Mouse (Mus musculus) liver, embryonic 16.5 days (tissue): ENCODE measurements around the gene Uqcrc2. TPM values are rescaled to one million over a fixed set of nuclear protein-coding genes. Genes with fewer than 3 reads are reported as not detected.

Experiments used
- ATAC-seq: fragments of 200-750 bp; cut with Nextera tagmentation; 2 replicates; pipeline ENCODE4 v1.8.0; 2017; ENCODE audit warnings: low read depth, mild to moderate bottlenecking, moderate number of reproducible peaks, moderate library complexity
- H3K27ac ChIP-seq: fragments of 300-500 bp; sonication (generic); 2 replicates; pipeline ENCODE4 v1.5.1; 2014; ENCODE audit warnings: mild to moderate bottlenecking, low read length
- H3K27me3 ChIP-seq: fragments of 300-500 bp; sonication (generic); 2 replicates; pipeline ENCODE4 v1.6.1; 2014; ENCODE audit warnings: low read depth, low read length, mixed read lengths; ENCODE audit not compliant: control insufficient read depth, insufficient read depth
- H3K36me3 ChIP-seq: fragments of 300-500 bp; sonication (generic); 2 replicates; pipeline ENCODE4 v1.6.1; 2014; ENCODE audit warnings: mild to moderate bottlenecking; ENCODE audit not compliant: control insufficient read depth, insufficient read depth
- H3K4me1 ChIP-seq: fragments of 300-500 bp; sonication (generic); 2 replicates; pipeline ENCODE4 v1.6.1; 2014; ENCODE audit warnings: low read depth, low read length, mixed read lengths; ENCODE audit not compliant: control insufficient read depth
- H3K4me2 ChIP-seq: fragments of 300-500 bp; sonication (generic); 2 replicates; pipeline ENCODE4 v1.6.1; 2014; ENCODE audit warnings: low read depth, low read length, mixed read lengths
- H3K4me3 ChIP-seq: fragments of 300-500 bp; sonication (generic); 2 replicates; pipeline ENCODE4 v1.5.1; 2014; ENCODE audit warnings: low read depth, mild to moderate bottlenecking, low read length
- H3K9ac ChIP-seq: fragments of 300-500 bp; sonication (generic); 2 replicates; pipeline ENCODE4 v1.6.1; 2014; ENCODE audit warnings: low read depth, low read length
- H3K9me3 ChIP-seq: fragments of 300-500 bp; sonication (generic); replicated peaks from 2 replicates; pipeline ENCODE4 v1.6.1; 2016; ENCODE audit warnings: low read length; ENCODE audit not compliant: control insufficient read depth
- WGBS: fragments of 180-500 bp; shearing (Covaris S2); extraction: QIAGEN DNeasy Blood & Tissue Kit; methylation state at CpG from one replicate; pipeline ENCODE4 v1.1.7; 2014; ENCODE audit not compliant: insufficient replicate concordance; 5-methylcytosine and 5-hydroxymethylcytosine counted together
- polyA plus RNA-seq: library from polyadenylated mRNA; unstranded; fragments of >200 nt; fragmentation: Nextera tagmentation; extraction: Ambion mirVana; gene quantifications from 2 replicates; pipeline ENCODE4 v1.2.1, GENCODE M21; 2015

Uqcrc2 gene
- polyA plus RNA-seq: 119 and 127 TPM in 2 replicates

DNA sequence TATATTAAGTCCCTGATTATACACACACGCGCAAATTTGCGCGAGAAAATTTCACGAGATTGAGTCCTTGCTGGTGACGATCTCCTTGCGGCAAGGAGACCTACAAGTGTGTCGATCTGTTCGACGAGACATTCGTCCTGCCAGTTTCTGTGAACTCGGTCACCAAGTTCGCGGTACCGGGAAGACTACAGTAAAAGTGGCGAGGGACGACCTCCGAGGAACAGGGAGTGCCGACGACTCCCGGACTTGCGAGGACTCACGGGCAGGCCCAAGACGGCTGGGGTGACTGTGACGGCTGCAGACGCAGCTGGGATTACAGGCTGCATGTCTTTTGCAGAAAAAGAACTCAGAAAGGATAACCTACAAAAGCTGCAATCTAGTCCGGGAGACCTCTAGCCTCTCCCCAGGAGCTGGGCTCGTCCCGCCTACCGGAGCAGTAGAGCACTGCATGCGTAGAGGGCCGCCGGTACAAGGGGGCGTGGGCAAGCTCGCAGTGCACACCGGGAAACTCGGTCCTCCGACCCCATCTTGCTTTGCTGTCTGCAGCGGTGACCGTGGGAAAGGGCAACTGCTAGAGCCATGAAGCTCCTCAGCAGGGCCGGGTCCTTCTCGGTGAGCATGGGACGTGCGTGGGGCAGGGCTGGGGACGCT lies at the start of gene Uqcrc2:
TSS of gene Uqcrc2 (plus strand) at position 466 of the 651 bp plus-strand sequence.
- peak within 1 kb of the TSS; percentile 87 for H3K27ac ChIP-seq
- peak within 1 kb of the TSS; percentile 87 for H3K4me2 ChIP-seq
- H3K36me3 ChIP-seq: peaks cover 10% of the 10 kb centered on the region
- peaks cover 12% of the 10 kb centered on the region for H3K4me1 ChIP-seq
- peak within 1 kb of the TSS; percentile 96 for H3K9ac ChIP-seq
- under 1% methylated on average over 45 of the region's 45 CpGs for WGBS
- no peaks in the 10 kb centered on the region for H3K9me3 ChIP-seq
- peak; percentile 99 for ATAC-seq
- peak within 1 kb of the TSS; percentile 100 for H3K4me3 ChIP-seq
- no peaks in the 10 kb centered on the region for H3K27me3 ChIP-seq

DNA sequence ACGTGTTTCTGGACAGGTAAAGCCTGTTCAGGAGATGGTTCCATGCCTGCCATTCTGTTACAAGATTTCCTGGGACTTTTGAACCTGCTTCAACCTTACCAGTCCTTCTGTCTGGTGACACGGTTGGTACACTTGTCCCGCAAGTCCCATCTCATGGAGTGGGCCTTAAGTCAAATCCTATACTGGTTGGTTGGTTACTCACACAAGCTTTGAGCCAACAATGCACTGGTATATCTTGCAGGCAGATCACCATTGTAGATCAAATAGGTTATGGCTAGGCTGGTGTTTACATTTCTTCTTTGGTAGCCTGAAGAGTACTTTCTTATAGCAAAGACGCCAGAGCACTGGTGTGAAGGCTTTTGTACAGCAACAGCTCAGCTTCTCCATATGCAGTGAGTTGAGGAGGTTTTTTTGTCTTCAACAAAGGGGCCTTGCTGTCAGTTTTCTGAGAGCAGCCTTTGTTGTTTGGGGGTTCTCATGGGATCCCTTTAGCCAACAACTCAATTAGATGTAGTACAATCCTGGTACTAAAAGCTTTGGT lies 37.7 kb upstream of the Uqcrc2 start:
- no peak for ATAC-seq
- Histone ChIP-seq H3K4me1 (no peaks in the 10 kb centered on the region), H3K36me3 (no peaks in the 10 kb centered on the region), H3K4me3 (no peak overlapping the region), H3K27me3 (peaks cover 20% of the 10 kb centered on the region), H3K27ac (no peak overlapping the region), H3K4me2 (peak overlapping the region; percentile 35; the same call in 1 of the 2 replicates), H3K9me3 (no peaks in the 10 kb centered on the region), H3K9ac (no peak overlapping the region)
- 64% methylated on average over 4 of the region's 4 CpGs for WGBS

DNA sequence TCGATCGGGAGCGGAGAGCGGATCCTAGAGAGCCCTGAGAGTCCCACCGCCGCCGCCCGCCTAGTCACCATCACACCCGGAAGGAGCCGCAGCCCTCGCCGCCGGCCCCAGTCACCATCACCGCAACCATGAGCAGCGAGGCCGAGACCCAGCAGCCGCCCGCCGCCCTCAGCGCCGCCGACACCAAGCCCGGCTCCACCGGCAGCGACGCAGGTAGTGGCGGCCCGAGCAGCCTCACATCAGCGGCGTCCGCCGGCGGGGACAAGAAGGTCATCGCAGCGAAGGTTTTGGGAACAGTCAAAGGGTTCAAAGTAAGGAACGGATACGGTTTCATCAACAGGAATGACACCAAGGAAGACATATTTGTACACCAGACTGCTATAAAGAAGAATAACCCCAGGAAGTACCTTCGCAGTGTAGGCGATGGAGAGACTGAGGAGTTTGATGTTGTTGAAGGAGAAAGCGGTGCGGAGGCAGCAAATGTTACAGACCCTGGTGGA lies 37.2 kb upstream of the Uqcrc2 start:
- Histone ChIP-seq H3K9me3 (no peaks in the 10 kb centered on the region), H3K27ac (no peak overlapping the region), H3K9ac (no peak overlapping the region), H3K4me1 (no peaks in the 10 kb centered on the region), H3K27me3 (peaks cover 20% of the 10 kb centered on the region), H3K36me3 (no peaks in the 10 kb centered on the region), H3K4me3 (peak overlapping the region; percentile 1; the same call in 1 of the 2 replicates), H3K4me2 (peak overlapping the region; percentile 35)
- no peak for ATAC-seq
- 9% methylated on average over 41 of the region's 41 CpGs for WGBS

DNA sequence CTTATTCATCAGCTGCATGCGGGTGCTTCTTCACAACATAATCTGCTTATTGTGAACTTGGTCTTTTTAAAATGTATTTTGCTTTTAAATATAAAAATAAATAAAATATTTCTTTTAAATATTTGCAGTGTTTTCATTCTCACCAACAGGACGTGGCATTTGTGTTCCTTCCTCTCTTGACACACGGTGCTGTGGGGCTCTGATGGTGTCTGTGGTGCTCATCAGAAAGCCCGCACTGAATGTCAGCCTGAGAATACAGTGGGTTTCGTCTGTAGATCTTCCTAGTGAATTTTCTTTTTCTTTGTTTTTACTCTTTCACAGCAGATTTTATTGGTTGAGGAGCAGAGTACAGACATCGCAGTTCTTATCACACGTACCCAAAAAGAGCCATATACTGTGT lies 36.6 kb upstream of the Uqcrc2 start:
- H3K4me3 ChIP-seq: no peak overlapping the region
- H3K27me3 ChIP-seq: peaks cover 20% of the 10 kb centered on the region
- no peak overlapping the region for H3K9ac ChIP-seq
- H3K4me1 ChIP-seq: no peaks in the 10 kb centered on the region
- H3K9me3 ChIP-seq: no peaks in the 10 kb centered on the region
- no peak for ATAC-seq
- no peak overlapping the region for H3K4me2 ChIP-seq
- WGBS: 54% methylated on average over 7 of the region's 7 CpGs
- H3K36me3 ChIP-seq: no peaks in the 10 kb centered on the region
- H3K27ac ChIP-seq: no peak overlapping the region

GRCm38 (mm10) chr7:120620075-120620771 lies 14.8 kb upstream of the Uqcrc2 start:
- no peaks in the 10 kb centered on the region for H3K36me3 ChIP-seq
- H3K27me3 ChIP-seq: no peaks in the 10 kb centered on the region
- ATAC-seq: no peak
- H3K27ac ChIP-seq: no peak overlapping the region
- H3K9ac ChIP-seq: no peak overlapping the region
- H3K4me3 ChIP-seq: no peak overlapping the region
- no peaks in the 10 kb centered on the region for H3K4me1 ChIP-seq
- H3K9me3 ChIP-seq: no peaks in the 10 kb centered on the region
- 61% methylated on average over 8 of the region's 8 CpGs for WGBS
- no peak overlapping the region for H3K4me2 ChIP-seq

DNA sequence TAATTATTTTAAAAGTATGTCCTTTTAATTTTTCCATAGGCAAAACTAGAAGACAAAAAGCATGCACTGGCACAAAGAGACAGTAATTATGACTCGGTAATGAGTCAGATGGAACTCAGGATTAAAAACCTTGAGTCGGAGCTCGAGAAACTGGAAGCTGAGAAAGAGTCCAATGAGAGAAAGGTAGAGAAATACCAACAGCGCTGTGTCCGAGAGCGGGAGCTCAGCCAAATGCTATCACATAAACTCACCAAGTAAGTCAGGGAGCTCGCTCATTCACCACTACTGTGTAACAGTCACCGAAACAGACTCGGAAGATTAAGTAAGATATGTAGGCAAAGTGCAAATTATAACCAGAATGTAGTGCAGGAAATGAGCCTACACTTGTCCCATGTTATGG lies 14.1 kb upstream of the Uqcrc2 start:
- Histone ChIP-seq H3K9ac (no peak overlapping the region), H3K9me3 (no peaks in the 10 kb centered on the region), H3K4me2 (no peak overlapping the region), H3K36me3 (no peaks in the 10 kb centered on the region), H3K4me3 (no peak overlapping the region), H3K27ac (no peak overlapping the region), H3K4me1 (no peaks in the 10 kb centered on the region), H3K27me3 (no peaks in the 10 kb centered on the region)
- WGBS: 69% methylated on average over 9 of the region's 9 CpGs
- ATAC-seq: no peak

DNA sequence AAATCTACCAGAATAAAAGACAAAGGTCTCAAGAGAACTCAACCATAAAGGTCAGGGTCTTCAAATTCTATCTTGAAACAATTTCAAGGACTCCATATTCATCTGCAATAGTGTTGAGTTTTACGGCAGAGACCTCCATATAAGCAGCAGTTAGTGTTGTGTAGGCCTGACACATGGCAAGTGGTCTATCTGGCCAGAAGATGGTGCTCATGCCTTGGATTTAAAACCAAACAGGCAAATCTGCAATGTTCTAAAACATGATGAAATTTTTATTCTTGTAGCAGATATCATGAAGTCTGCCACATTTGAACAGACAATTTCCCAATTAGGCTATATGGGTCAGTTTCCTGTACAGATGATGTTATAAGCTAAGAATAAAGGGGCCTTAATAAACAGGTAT lies 2.5 kb upstream of the Uqcrc2 start:
- ATAC-seq: no peak
- Histone ChIP-seq H3K4me1 (peaks cover 12% of the 10 kb centered on the region), H3K9me3 (no peaks in the 10 kb centered on the region), H3K4me2 (no peak overlapping the region), H3K9ac (no peak overlapping the region), H3K36me3 (no peaks in the 10 kb centered on the region; the same call in 1 of the 2 replicates), H3K27me3 (no peaks in the 10 kb centered on the region), H3K4me3 (no peak overlapping the region), H3K27ac (no peak overlapping the region)
- WGBS: 65% methylated on average over 1 of the region's 1 CpGs

DNA sequence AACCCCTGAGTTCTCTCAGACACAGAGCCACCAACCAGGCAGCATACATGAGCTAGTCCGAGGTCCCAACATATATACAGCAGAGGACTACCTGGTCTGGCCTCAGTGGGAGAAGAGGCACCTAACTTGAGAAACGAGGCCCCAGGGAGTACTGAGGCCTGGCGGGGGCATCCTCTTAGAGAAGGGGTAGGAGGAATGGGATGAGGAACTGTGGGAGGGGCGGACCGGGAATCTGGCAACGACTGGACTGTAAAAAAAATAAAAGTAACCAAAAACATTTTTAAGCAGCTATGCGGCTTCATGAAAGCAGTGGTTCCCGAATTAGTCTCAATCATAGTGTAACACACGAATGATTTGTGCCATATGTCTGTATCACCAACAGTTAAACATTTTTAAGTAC lies 675 bp upstream of the Uqcrc2 start:
- 12% methylated on average over 9 of the region's 9 CpGs for WGBS
- no peaks in the 10 kb centered on the region for H3K9me3 ChIP-seq
- peaks cover 12% of the 10 kb centered on the region for H3K4me1 ChIP-seq
- peaks cover 5% of the 10 kb centered on the region for H3K36me3 ChIP-seq
- peak overlapping the region; percentile 96 for H3K9ac ChIP-seq
- H3K4me3 ChIP-seq: peak overlapping the region; percentile 100
- H3K27ac ChIP-seq: no peak overlapping the region; the same call in 1 of the 2 replicates
- H3K4me2 ChIP-seq: peak overlapping the region; percentile 87
- H3K27me3 ChIP-seq: no peaks in the 10 kb centered on the region
- ATAC-seq: no peak

DNA sequence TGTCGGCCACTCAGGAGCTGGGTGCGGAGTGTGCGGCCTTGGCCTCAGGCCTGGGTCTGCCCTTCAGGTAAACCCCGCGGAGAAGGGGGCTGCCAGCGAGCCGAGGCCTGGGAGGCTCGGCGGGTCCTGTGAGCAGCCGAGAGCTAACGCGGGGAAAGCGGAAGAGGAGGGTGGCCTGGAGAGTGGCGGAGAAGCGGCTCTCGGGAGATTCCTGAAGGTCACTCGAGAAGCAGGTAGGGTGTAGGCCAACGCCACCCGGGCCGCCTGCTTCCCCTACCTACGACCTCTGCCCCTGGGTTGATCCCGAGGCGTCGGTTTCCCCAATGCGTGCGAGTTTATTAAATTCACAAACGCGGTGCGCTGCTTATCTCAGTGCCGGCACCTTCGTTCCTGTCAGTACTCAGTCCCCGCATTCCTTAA lies 396 bp downstream of the Uqcrc2 start:
- Histone ChIP-seq H3K4me3 (peak overlapping the region; percentile 100), H3K4me1 (peaks cover 12% of the 10 kb centered on the region), H3K27me3 (no peaks in the 10 kb centered on the region), H3K9me3 (no peaks in the 10 kb centered on the region), H3K27ac (peak overlapping the region; percentile 87), H3K4me2 (peak overlapping the region; percentile 87), H3K9ac (peak overlapping the region; percentile 96), H3K36me3 (peaks cover 13% of the 10 kb centered on the region)
- peak; percentile 66 for ATAC-seq
- WGBS: under 1% methylated on average over 32 of the region's 32 CpGs
